Mouse (Mus musculus): Measurements from ENCODE around the gene Ly6g5c. TPM values are rescaled to one million over a fixed set of nuclear protein-coding genes. Genes with fewer than 3 reads are reported as not detected.

The Ly6g5c gene
- not detected in 2 replicates for polyA plus RNA-seq (2012; rRNA removed)

DNA sequence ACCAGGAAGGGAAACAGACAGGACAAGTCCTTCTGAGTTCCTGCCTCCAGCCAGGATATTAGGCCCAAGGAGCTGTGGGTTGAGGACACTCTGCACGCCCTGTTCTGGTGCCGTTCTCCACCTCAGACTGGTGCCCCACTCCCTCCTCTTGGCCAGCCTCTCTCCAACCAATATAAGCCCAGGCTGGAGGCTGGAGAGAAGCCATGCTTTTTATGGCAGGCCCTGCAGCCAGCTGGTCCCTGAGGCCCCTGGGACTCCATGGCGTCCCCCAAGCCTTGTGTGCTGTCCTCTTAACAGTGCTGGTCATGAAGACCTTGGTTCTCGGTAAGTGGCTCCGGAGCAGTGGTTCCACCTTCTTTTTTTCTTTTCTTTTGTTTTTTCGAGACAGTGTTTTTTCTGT lies at the start of gene Ly6g5c:
Ly6g5c (plus strand) TSS at position 183 of the 400 bp plus-strand sequence.
- Histone ChIP-seq H3K27ac (ENCODE audit: insufficient read depth, low read depth, low read length) (no peak within 1 kb of the TSS), H3K36me3 (ENCODE audit: control insufficient read depth, insufficient read depth, low read length) (peaks cover 2% of the 10 kb centered on the region; the same call in 1 of the 2 replicates), H3K4me3 (ENCODE audit: low read depth, low read length) (no peak within 1 kb of the TSS), H3K27me3 (ENCODE audit: control insufficient read depth, insufficient read depth, low read length) (no peaks in the 10 kb centered on the region), H3K4me1 (ENCODE audit: control insufficient read depth, insufficient read depth, insufficient read length, low read length) (peaks cover 8% of the 10 kb centered on the region; the same call in 1 of the 2 replicates)
- TF ChIP-seq POLR2A (IDR thresholded peaks at IDR 0.05; ENCODE audit: low read depth, low read length) (no peak), CTCF (IDR thresholded peaks at IDR 0.05; ENCODE audit: extremely low read depth, insufficient read length, insufficient replicate concordance, low read depth, low read length) (no peak)
- 84% methylated on average over 6 of the region's 6 CpGs for WGBS

DNA sequence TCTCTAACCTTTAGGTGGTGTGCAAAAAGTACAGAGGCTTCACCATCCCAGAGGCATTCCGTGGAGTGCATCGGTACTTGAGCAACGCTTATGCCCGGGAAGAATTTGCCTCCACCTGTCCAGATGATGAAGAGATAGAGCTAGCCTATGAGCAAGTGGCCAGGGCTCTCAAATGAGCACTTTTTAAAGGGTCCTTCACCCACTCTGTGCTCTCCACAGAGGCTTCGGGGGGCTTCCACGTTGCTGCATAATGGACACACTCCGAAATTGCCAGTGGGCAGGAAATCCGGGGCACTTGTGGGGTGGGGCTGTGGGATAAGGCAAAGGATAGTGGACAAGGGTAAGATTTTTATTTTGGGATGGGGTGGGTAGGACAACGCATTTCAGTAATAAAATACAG lies 49.8 kb upstream of the Ly6g5c start:
- Histone ChIP-seq H3K27ac (ENCODE audit: insufficient read depth, low read depth, low read length) (no peak overlapping the region), H3K36me3 (ENCODE audit: control insufficient read depth, insufficient read depth, low read length) (peaks cover 42% of the 10 kb centered on the region), H3K27me3 (ENCODE audit: control insufficient read depth, insufficient read depth, low read length) (no peaks in the 10 kb centered on the region), H3K4me1 (ENCODE audit: control insufficient read depth, insufficient read depth, insufficient read length, low read length) (peaks cover 21% of the 10 kb centered on the region), H3K4me3 (ENCODE audit: low read depth, low read length) (no peak overlapping the region)
- TF ChIP-seq POLR2A (IDR thresholded peaks at IDR 0.05; ENCODE audit: low read depth, low read length) (no peak), CTCF (IDR thresholded peaks at IDR 0.05; ENCODE audit: extremely low read depth, insufficient read length, insufficient replicate concordance, low read depth, low read length) (no peak)
- WGBS = 58% methylated on average over 9 of the region's 9 CpGs

DNA sequence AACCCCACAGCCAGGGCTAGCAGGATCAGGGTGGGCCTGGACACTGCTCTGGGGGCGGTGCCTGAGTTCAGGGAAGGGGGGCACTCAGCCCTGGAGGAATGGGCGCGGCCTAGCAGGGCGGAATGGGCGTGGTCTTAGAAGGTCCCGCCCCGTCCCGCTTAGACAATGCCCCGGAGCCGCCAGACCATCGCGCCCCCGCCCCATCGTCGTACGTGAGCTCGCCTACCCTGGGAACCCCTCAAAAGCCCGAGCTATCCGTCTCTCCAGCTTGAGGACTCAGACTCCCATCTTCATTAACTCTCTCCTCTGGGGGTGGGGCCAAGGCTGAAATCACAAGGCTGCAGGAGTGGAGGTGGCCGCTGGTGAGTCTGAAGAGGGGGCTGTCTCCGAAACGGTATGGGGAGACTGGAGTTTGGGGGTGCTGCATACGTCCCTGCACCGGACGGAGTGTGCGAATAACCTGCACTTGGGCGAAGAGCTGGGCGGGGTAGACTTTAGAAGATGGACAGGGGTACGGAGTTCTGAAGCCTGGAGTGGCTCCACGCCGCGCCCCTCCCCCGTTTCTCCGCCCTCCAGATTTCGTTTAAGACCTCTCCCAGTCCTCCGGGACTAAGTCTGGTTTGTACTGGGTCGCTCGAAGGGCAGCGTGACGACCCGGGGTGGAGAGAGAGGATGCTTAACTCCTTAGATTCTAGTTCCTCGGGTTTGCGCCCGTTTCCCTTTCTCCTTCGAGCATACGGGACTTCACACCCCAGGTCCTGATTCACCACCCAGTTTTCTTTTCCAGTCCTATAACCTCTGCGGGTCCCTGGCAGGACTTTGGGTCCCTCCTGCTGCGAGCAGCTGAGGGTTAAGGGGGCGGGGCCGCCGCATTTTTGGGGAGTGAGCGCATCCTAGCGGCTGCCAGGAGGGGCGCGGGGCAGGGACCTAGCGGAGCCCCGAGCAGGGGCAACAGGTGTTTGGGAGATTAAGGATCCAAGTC lies 48.9 kb upstream of the Ly6g5c start, which contains the start of gene Ddah2:
Ddah2 (plus strand) TSS at position 125 of the 982 bp plus-strand sequence.
- peak within 1 kb of the TSS; percentile 68 for H3K4me3 ChIP-seq (ENCODE audit: low read depth, low read length)
- no peaks in the 10 kb centered on the region for H3K27me3 ChIP-seq (ENCODE audit: control insufficient read depth, insufficient read depth, low read length)
- peak; percentile 48 for TF ChIP-seq POLR2A (IDR thresholded peaks at IDR 0.05; ENCODE audit: low read depth, low read length)
- peak; percentile 66 for TF ChIP-seq CTCF (IDR thresholded peaks at IDR 0.05; ENCODE audit: extremely low read depth, insufficient read length, insufficient replicate concordance, low read depth, low read length)
- peaks cover 25% of the 10 kb centered on the region for H3K4me1 ChIP-seq (ENCODE audit: control insufficient read depth, insufficient read depth, insufficient read length, low read length)
- 1% methylated on average over 57 of the region's 57 CpGs for WGBS
- peak within 1 kb of the TSS; percentile 52; the same call in 1 of the 2 replicates for H3K27ac ChIP-seq (ENCODE audit: insufficient read depth, low read depth, low read length)
- H3K36me3 ChIP-seq (ENCODE audit: control insufficient read depth, insufficient read depth, low read length) = peaks cover 35% of the 10 kb centered on the region

DNA sequence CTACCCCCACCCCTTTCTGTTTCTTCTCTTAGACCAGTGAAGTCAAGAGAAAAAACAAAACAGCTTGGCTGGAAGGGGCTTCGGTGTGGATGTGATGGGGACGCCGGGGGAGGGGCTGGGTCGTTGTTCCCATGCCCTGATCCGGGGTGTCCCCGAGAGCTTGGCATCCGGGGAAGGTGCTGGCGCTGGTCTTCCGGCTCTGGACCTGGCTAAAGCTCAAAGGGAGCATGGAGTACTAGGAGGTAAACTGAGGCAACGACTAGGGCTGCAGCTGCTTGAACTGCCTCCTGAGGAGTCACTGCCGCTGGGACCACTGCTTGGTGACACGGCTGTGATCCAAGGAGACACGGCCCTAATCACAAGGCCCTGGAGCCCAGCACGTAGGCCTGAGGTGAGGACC lies 48.0 kb upstream of the Ly6g5c start:
- Histone ChIP-seq H3K27ac (ENCODE audit: insufficient read depth, low read depth, low read length) (no peak overlapping the region), H3K4me3 (ENCODE audit: low read depth, low read length) (peak overlapping the region; percentile 68), H3K27me3 (ENCODE audit: control insufficient read depth, insufficient read depth, low read length) (no peaks in the 10 kb centered on the region; the same call in 1 of the 2 replicates), H3K36me3 (ENCODE audit: control insufficient read depth, insufficient read depth, low read length) (peaks cover 29% of the 10 kb centered on the region), H3K4me1 (ENCODE audit: control insufficient read depth, insufficient read depth, insufficient read length, low read length) (peaks cover 30% of the 10 kb centered on the region)
- WGBS = 38% methylated on average over 14 of the region's 14 CpGs
- TF ChIP-seq POLR2A (IDR thresholded peaks at IDR 0.05; ENCODE audit: low read depth, low read length) = no peak

DNA sequence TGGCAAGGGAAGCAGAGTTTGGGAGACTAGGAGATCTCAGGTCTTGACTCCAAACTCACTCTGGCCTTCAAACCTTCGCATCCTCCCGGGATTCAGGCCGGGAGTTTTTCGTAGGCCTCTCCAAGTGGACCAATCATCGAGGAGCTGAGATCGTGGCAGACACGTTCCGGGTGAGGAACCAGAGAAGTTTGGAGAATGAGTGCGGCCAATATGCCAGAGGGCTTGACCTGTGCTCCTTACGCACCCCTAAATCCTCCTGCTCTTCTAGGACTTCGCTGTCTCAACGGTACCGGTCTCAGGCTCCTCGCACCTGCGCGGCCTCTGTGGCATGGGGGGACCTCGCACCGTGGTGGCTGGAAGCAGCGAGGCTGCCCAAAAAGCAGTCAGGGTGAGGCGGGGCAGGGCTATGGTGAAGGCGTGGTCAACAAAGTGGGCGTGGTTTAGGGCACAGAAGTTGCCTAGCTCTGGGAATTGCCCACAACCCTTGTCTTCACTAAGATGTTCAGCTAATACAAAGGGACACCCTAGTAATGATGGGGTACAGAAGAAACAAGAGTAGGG lies 47.3 kb upstream of the Ly6g5c start:
- Histone ChIP-seq H3K4me3 (ENCODE audit: low read depth, low read length) (no peak overlapping the region), H3K36me3 (ENCODE audit: control insufficient read depth, insufficient read depth, low read length) (peaks cover 22% of the 10 kb centered on the region), H3K27me3 (ENCODE audit: control insufficient read depth, insufficient read depth, low read length) (no peaks in the 10 kb centered on the region; the same call in 1 of the 2 replicates), H3K27ac (ENCODE audit: insufficient read depth, low read depth, low read length) (no peak overlapping the region), H3K4me1 (ENCODE audit: control insufficient read depth, insufficient read depth, insufficient read length, low read length) (peaks cover 36% of the 10 kb centered on the region)
- no peak for TF ChIP-seq CTCF (IDR thresholded peaks at IDR 0.05; ENCODE audit: extremely low read depth, insufficient read length, insufficient replicate concordance, low read depth, low read length)
- WGBS = 71% methylated on average over 22 of the region's 22 CpGs

DNA sequence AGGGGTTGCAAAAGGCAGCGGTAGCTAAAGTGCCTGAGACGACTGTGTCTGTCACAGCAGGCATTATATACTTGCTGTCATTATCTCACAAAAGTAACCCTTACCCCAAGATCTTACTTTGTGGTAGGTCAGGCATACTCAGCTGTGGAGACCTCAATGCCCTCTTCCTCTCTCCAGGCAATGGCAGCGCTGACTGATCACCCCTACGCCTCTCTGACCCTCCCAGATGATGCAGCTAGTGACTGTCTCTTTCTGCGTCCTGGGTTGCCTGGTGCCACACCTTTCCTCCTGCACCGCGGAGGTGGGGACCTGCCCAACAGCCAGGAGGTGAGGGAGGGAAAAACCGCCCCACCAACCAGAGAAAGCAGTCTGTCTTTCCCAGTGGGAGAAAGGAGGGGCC lies 46.8 kb upstream of the Ly6g5c start:
- Histone ChIP-seq H3K4me1 (ENCODE audit: control insufficient read depth, insufficient read depth, insufficient read length, low read length) (peaks cover 36% of the 10 kb centered on the region), H3K36me3 (ENCODE audit: control insufficient read depth, insufficient read depth, low read length) (peaks cover 17% of the 10 kb centered on the region), H3K27me3 (ENCODE audit: control insufficient read depth, insufficient read depth, low read length) (no peaks in the 10 kb centered on the region; the same call in 1 of the 2 replicates), H3K27ac (ENCODE audit: insufficient read depth, low read depth, low read length) (no peak overlapping the region), H3K4me3 (ENCODE audit: low read depth, low read length) (no peak overlapping the region)
- TF ChIP-seq POLR2A (IDR thresholded peaks at IDR 0.05; ENCODE audit: low read depth, low read length) (no peak), CTCF (IDR thresholded peaks at IDR 0.05; ENCODE audit: extremely low read depth, insufficient read length, insufficient replicate concordance, low read depth, low read length) (no peak)
- 66% methylated on average over 8 of the region's 8 CpGs for WGBS

DNA sequence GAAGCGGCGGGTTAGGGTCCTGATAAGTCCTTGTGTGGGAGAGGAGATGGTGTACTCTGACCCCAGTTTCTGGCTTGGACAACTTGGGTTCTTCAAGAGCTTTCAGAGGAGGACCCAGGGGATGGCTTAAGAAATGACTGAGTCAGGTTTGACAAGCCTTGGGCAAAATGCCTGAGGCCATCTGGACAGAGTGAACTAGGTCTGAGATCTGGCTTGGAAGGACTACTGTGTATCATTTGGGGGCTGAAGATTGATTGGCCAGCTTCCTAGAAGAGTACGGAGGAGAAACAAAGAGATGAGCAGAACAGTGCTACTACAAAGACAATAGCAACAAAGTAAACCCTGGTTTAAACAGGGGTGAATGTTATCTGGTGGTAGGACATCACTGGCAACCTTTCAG lies 44.6 kb upstream of the Ly6g5c start:
- TF ChIP-seq POLR2A (IDR thresholded peaks at IDR 0.05; ENCODE audit: low read depth, low read length) (no peak), CTCF (IDR thresholded peaks at IDR 0.05; ENCODE audit: extremely low read depth, insufficient read length, insufficient replicate concordance, low read depth, low read length) (no peak)
- Histone ChIP-seq H3K27me3 (ENCODE audit: control insufficient read depth, insufficient read depth, low read length) (no peaks in the 10 kb centered on the region; the same call in 1 of the 2 replicates), H3K27ac (ENCODE audit: insufficient read depth, low read depth, low read length) (no peak overlapping the region), H3K4me1 (ENCODE audit: control insufficient read depth, insufficient read depth, insufficient read length, low read length) (peaks cover 36% of the 10 kb centered on the region), H3K4me3 (ENCODE audit: low read depth, low read length) (no peak overlapping the region), H3K36me3 (ENCODE audit: control insufficient read depth, insufficient read depth, low read length) (no peaks in the 10 kb centered on the region)
- 92% methylated on average over 3 of the region's 3 CpGs for WGBS

All from small intestine, adult 2 months (tissue).